8 mouse cellular contexts compared by ENCODE assay signal in genomic region chr1:152903591-152904135, GRCm38 (mm10). TPM values are rescaled to one million over a fixed set of nuclear protein-coding genes. Genes with fewer than 3 reads are reported as not detected.
A peak's percentile ranks its signal among the peaks of the same experiment; 100 is the strongest.
DNase-seq lines count a peak whose midpoint lies in the region; ATAC-seq lines count a peak whose summit lies in the region.

No protein-coding gene starts in this region.

- under 1% methylated on average over 36 of the region's 36 CpGs for WGBS in forebrain, embryonic 11.5 days
- WGBS in limb, embryonic 12.5 days: under 1% methylated on average over 36 of the region's 36 CpGs
- under 1% methylated on average over 36 of the region's 36 CpGs for WGBS in neural tube, embryonic 12.5 days

- peak; percentile 33 for ATAC-seq in forebrain, embryonic 11.5 days (replicated peaks; ENCODE audit: low FRiP score)
- ATAC-seq in limb, embryonic 12.5 days (ENCODE audit: insufficient number of reproducible peaks, insufficient read depth, low FRiP score, low TSS enrichment, low read depth): peak; percentile 11; the same call in 1 of the 2 replicates
- ATAC-seq in neural tube, embryonic 12.5 days (ENCODE audit: low FRiP score, low read depth): peak; percentile 30

- H3K9me3 ChIP-seq in forebrain, embryonic 11.5 days (ENCODE audit: control insufficient read depth, low read length): no peaks in the 10 kb centered on the region
- H3K9me3 ChIP-seq in limb, embryonic 12.5 days: no peaks in the 10 kb centered on the region
- no peaks in the 10 kb centered on the region for H3K9me3 ChIP-seq in neural tube, embryonic 12.5 days

- peak overlapping the region; percentile 97 for H3K4me2 ChIP-seq in forebrain, embryonic 11.5 days (ENCODE audit: low read depth, low read length, severe bottlenecking)
- H3K4me2 ChIP-seq in limb, embryonic 12.5 days: peak overlapping the region; percentile 99
- peak overlapping the region; percentile 85 for H3K4me2 ChIP-seq in neural tube, embryonic 12.5 days (replicated peaks)

- peak; percentile 21 for DNase-seq in gastrocnemius, postnatal 14 days
- no peak for DNase-seq in gastrocnemius, postnatal 25 days
- peak; percentile 48 to 63 for DNase-seq in thymus, postnatal 10 days (ENCODE audit: low spot score in 2 of 2)
- DNase-seq in thymus, postnatal 25 days: no peak
- peak; percentile 79 for DNase-seq in forebrain, embryonic 11.5 days (ENCODE audit: low spot score)
- no peak for DNase-seq in urinary bladder, postnatal 25 days (ENCODE audit: low spot score)

- H3K9ac ChIP-seq in forebrain, embryonic 11.5 days (ENCODE audit: low read length): peak overlapping the region; percentile 52
- peak overlapping the region; percentile 66 for H3K9ac ChIP-seq in limb, embryonic 12.5 days (replicated peaks)
- H3K9ac ChIP-seq in neural tube, embryonic 12.5 days: peak overlapping the region; percentile 69

- H3K4me3 ChIP-seq in forebrain, embryonic 11.5 days (ENCODE audit: low read depth, low read length): peak overlapping the region; percentile 90
- peak overlapping the region; percentile 94 for H3K4me3 ChIP-seq in limb, embryonic 12.5 days (replicated peaks)
- peak overlapping the region; percentile 96 for H3K4me3 ChIP-seq in neural tube, embryonic 12.5 days

- intact Hi-C loops in gastrocnemius, postnatal 14 days (cut with DNase I; ENCODE audit: low total_unique reads): loop anchor here (10.0 kb wide), 1 partner anchor 109 kb away; no protein-coding TSS in a partner anchor

- no peaks in the 10 kb centered on the region; the same call in 1 of the 2 replicates for H3K4me1 ChIP-seq in forebrain, embryonic 11.5 days (replicated peaks; ENCODE audit: control insufficient read depth, insufficient read depth, low read length)
- H3K4me1 ChIP-seq in limb, embryonic 12.5 days (replicated peaks): peaks cover 11% of the 10 kb centered on the region
- H3K4me1 ChIP-seq in neural tube, embryonic 12.5 days: peaks cover 9% of the 10 kb centered on the region

- no peaks in the 10 kb centered on the region for H3K36me3 ChIP-seq in forebrain, embryonic 11.5 days (ENCODE audit: control insufficient read depth, insufficient read depth, low read length)
- H3K36me3 ChIP-seq in limb, embryonic 12.5 days: peaks cover 2% of the 10 kb centered on the region; the same call in 1 of the 2 replicates
- H3K36me3 ChIP-seq in neural tube, embryonic 12.5 days: no peaks in the 10 kb centered on the region

- H3K27ac ChIP-seq in forebrain, embryonic 11.5 days (ENCODE audit: low read depth, low read length): peak overlapping the region; percentile 97
- peak overlapping the region; percentile 97 for H3K27ac ChIP-seq in limb, embryonic 12.5 days
- H3K27ac ChIP-seq in neural tube, embryonic 12.5 days: peak overlapping the region; percentile 86

- H3K27me3 ChIP-seq in forebrain, embryonic 11.5 days (ENCODE audit: control insufficient read depth, insufficient read depth, low read length): no peaks in the 10 kb centered on the region
- no peaks in the 10 kb centered on the region for H3K27me3 ChIP-seq in limb, embryonic 12.5 days
- H3K27me3 ChIP-seq in neural tube, embryonic 12.5 days (replicated peaks): no peaks in the 10 kb centered on the region

RNA-seq across cellular contexts. Expression of gene Smg7, which starts 1.2 kb away (rescaled TPM):
- total RNA-seq in gastrocnemius, postnatal 14 days (2021): 10 to 100 TPM; 33.9 to 34.4 TPM
- total RNA-seq in gastrocnemius, postnatal 25 days (2021): 10 to 100 TPM; 30.3 to 31.5 TPM
- polyA plus RNA-seq in forebrain, embryonic 11.5 days (2014; fragmentation: Nextera tagmentation; extraction: Ambion mirVana): 47.1 and 51.1 TPM in 2 replicates
- 28.3 and 34.5 TPM in 2 replicates for polyA plus RNA-seq in limb, embryonic 12.5 days (2016; fragmentation: Nextera tagmentation; extraction: Ambion mirVana)
- 36.8 and 38.6 TPM in 2 replicates for polyA plus RNA-seq in neural tube, embryonic 12.5 days (2016; fragmentation: Nextera tagmentation; extraction: Ambion mirVana)

RNA-seq across cellular contexts. Expression of gene Nmnat2, which starts 51.1 kb away (rescaled TPM):
- total RNA-seq in gastrocnemius, postnatal 14 days (2021): 1 to 10 TPM in 1 of 2 experiments, under 1 TPM in 1; 0.51 to 1.1 TPM
- total RNA-seq in gastrocnemius, postnatal 25 days (2021): under 1 TPM; 0.38 to 0.72 TPM
- polyA plus RNA-seq in forebrain, embryonic 11.5 days (2014; fragmentation: Nextera tagmentation; extraction: Ambion mirVana): 11.7 and 16.0 TPM in 2 replicates
- polyA plus RNA-seq in limb, embryonic 12.5 days (2016; fragmentation: Nextera tagmentation; extraction: Ambion mirVana): 0.46 and 0.69 TPM in 2 replicates
- 51.1 and 52.2 TPM in 2 replicates for polyA plus RNA-seq in neural tube, embryonic 12.5 days (2016; fragmentation: Nextera tagmentation; extraction: Ambion mirVana)

Comparison
In these comparisons a context has a peak if more than half of its experiments do, and no peak if none do; other contexts are left out.
1. DNase-seq: peak in gastrocnemius, postnatal 14 days (single experiment), thymus, postnatal 10 days (2 of 2) and forebrain, embryonic 11.5 days (single experiment); none in gastrocnemius, postnatal 25 days (single experiment), thymus, postnatal 25 days (single experiment) and urinary bladder, postnatal 25 days (single experiment).
2. Peak in every context shown above with its lines, with median percentiles within 50 percentile points of each other: ATAC-seq, H3K27ac ChIP-seq, H3K4me2 ChIP-seq, H3K4me3 ChIP-seq and H3K9ac ChIP-seq.